Mouse (Mus musculus) hindbrain, embryonic 12.5 days (tissue): ENCODE measurements around the gene Arhgap17. TPM values are rescaled to one million over a fixed set of nuclear protein-coding genes. Genes with fewer than 3 reads are reported as not detected.

Experiments used
- ATAC-seq: fragments of 200-750 bp; cut with Nextera tagmentation; 2 replicates; pipeline ENCODE4 v1.8.0; 2017; ENCODE audit warnings: moderate TSS enrichment; ENCODE audit not compliant: low FRiP score
- H3K27ac ChIP-seq: fragments of 300-500 bp; sonication (generic); 2 replicates; pipeline ENCODE4 v1.5.1; 2016; ENCODE audit warnings: mild to moderate bottlenecking
- H3K27me3 ChIP-seq: fragments of 300-500 bp; sonication (generic); 2 replicates; pipeline ENCODE4 v1.6.1; 2016; ENCODE audit warnings: mild to moderate bottlenecking
- H3K36me3 ChIP-seq: fragments of 300-500 bp; sonication (generic); 2 replicates; pipeline ENCODE4 v1.6.1; 2016; ENCODE audit warnings: mild to moderate bottlenecking
- H3K4me1 ChIP-seq: fragments of 300-500 bp; sonication (generic); 2 replicates; pipeline ENCODE4 v1.6.1; 2016
- H3K4me2 ChIP-seq: fragments of 300-500 bp; sonication (generic); replicated peaks from 2 replicates; pipeline ENCODE4 v1.6.1; 2016; ENCODE audit warnings: mild to moderate bottlenecking
- H3K4me3 ChIP-seq: fragments of 300-500 bp; sonication (generic); 2 replicates; pipeline ENCODE4 v1.5.1; 2016; ENCODE audit warnings: mild to moderate bottlenecking
- H3K9ac ChIP-seq: fragments of 300-500 bp; sonication (generic); 2 replicates; pipeline ENCODE4 v1.6.1; 2016; ENCODE audit warnings: mild to moderate bottlenecking, moderate library complexity
- H3K9me3 ChIP-seq: fragments of 300-500 bp; sonication (generic); replicated peaks from 2 replicates; pipeline ENCODE4 v1.6.1; 2016; ENCODE audit warnings: mild to moderate bottlenecking
- WGBS: fragments of 180-500 bp; shearing (Covaris S2); methylation state at CpG from one replicate; pipeline ENCODE4 v1.1.7; 2016; 5-methylcytosine and 5-hydroxymethylcytosine counted together
- polyA plus RNA-seq: library from polyadenylated mRNA; unstranded; fragments of >200 nt; fragmentation: Nextera tagmentation; extraction: Ambion mirVana; gene quantifications from 2 replicates; pipeline ENCODE4 v1.2.1, GENCODE M21; 2016

Arhgap17 gene
- polyA plus RNA-seq, 1 experiment from 2014 or later: 25.2 TPM

DNA sequence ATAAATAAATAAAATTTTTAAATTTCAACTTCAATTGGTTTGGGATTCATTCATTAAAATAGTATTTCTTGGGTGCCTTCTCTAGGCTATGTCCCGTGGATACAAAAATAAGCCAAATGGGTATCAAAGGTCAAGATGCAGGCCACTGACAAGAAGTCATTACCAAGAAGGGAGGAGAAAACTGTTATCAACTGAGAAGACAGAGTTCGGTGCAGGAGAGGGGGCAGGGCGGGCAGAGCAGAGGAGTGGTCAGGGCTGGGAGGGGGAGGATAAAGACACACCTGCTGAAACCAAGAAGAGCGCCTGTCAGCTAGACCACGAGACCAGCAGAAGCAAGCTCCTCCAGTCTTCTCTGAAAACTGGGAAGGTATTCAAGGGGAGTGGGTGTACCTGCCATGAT is 15.8 kb downstream of the Arhgap17 start:
- Histone ChIP-seq H3K9me3 (no peaks in the 10 kb centered on the region), H3K27ac (no peak overlapping the region), H3K4me3 (no peak overlapping the region), H3K9ac (no peak overlapping the region), H3K4me1 (no peaks in the 10 kb centered on the region), H3K36me3 (no peaks in the 10 kb centered on the region), H3K4me2 (no peak overlapping the region), H3K27me3 (no peaks in the 10 kb centered on the region)
- no peak for ATAC-seq
- 78% methylated on average over 5 of the region's 5 CpGs for WGBS

DNA sequence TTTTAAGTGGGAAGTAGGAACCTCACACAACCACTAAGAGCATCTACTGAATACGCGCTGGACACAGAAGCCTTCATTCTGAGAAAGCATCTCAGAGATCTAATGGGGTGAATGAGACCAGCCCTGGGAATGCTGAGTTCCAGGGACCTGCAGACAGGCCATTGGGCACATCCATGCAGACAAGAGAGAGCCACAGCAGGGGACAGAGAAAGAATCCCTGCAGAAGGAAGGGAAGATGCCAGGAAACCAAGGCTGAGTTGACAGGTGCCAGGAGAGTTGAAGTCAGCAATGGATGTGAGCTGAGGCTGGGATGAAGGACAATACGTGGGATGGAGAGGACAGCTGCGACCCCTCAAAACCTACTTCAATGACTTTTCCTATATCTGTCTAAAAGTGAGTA is 16.6 kb downstream of the Arhgap17 start:
- Histone ChIP-seq H3K4me3 (no peak overlapping the region), H3K4me1 (no peaks in the 10 kb centered on the region), H3K27me3 (no peaks in the 10 kb centered on the region), H3K27ac (no peak overlapping the region), H3K4me2 (no peak overlapping the region), H3K36me3 (no peaks in the 10 kb centered on the region), H3K9me3 (no peaks in the 10 kb centered on the region), H3K9ac (no peak overlapping the region)
- WGBS: 99% methylated on average over 4 of the region's 4 CpGs
- no peak for ATAC-seq

DNA sequence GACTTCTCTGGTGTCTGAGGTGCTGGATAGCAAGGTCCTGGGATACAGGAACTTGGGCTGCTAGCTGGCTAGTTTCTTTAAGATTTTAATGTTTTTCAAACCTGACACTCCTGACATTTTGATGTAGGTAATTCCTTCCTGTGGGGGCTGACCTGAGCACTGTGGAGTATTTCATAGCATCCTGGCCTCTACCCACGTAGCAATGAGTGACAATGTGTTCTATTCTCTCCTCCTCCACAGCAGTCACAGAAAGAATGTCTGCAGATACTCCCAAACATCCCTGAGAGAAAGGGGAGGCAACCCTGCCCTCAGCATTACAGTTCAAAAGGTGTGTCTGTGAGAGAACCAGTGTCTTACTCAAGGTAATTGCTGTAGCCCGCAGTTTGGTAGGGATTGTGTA is 19.5 kb downstream of the Arhgap17 start:
- H3K9me3 ChIP-seq: no peaks in the 10 kb centered on the region
- H3K4me1 ChIP-seq: no peaks in the 10 kb centered on the region
- H3K36me3 ChIP-seq: no peaks in the 10 kb centered on the region
- H3K27ac ChIP-seq: no peak overlapping the region
- H3K4me2 ChIP-seq: no peak overlapping the region
- no peak overlapping the region for H3K4me3 ChIP-seq
- H3K27me3 ChIP-seq: no peaks in the 10 kb centered on the region
- WGBS: 80% methylated on average over 2 of the region's 2 CpGs
- H3K9ac ChIP-seq: no peak overlapping the region
- no peak for ATAC-seq

DNA sequence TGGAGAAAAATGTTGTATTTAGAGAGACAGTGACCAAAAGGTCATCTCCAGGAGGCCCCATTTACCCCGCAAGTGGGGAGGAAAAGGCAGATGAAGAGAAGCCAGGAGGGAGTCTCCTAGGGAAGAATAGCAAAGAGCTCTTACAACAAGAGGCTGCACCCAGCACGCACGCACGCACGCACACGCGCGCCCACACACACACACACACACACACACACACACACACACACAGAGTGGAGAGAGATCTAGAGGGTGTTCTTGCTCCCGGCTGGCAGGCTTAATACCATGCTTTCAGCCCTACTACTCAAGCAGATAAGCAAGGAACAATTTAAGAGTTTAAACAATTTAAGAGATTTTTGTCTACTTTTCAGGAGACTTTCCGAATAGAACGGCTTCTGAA is 19.9 kb downstream of the Arhgap17 start:
- no peaks in the 10 kb centered on the region for H3K9me3 ChIP-seq
- H3K36me3 ChIP-seq: no peaks in the 10 kb centered on the region
- H3K27ac ChIP-seq: no peak overlapping the region
- H3K4me3 ChIP-seq: no peak overlapping the region
- no peaks in the 10 kb centered on the region for H3K4me1 ChIP-seq
- H3K4me2 ChIP-seq: no peak overlapping the region
- no peaks in the 10 kb centered on the region for H3K27me3 ChIP-seq
- ATAC-seq: no peak
- no peak overlapping the region for H3K9ac ChIP-seq
- 78% methylated on average over 7 of the region's 11 CpGs for WGBS

DNA sequence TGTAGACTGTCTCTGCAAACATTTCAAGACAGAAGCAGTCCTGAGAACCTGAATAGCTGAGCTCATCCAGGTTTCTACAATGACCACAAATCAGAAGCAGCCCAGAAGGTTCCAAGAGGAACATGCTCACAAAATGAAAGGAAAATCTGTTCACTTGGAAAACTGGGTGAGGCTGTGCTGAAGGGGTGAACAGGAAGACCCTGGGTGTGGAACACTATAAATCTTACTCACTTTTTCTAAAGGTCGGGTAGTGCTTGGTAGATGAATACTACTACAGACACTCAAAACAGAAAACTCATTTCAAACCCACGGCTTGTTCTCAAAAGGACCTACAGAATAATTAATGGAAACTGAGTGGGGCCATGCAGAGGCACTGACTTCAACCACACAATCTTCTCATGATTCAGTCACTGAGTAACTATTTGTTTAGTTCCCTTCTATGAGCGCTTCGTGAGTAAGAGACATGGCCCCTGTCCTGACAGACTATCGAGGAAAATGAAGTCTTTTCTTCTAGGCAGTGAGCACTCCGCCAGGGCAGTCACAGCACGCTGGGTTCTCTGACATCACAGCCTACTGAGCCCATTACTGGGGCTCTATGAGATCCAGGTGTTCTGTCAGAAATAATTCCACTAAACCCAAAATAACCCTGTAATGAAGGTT is 23.0 kb downstream of the Arhgap17 start:
- no peak for ATAC-seq
- no peak overlapping the region for H3K4me2 ChIP-seq
- no peaks in the 10 kb centered on the region for H3K36me3 ChIP-seq
- no peak overlapping the region for H3K27ac ChIP-seq
- H3K4me3 ChIP-seq: no peak overlapping the region
- 82% methylated on average over 7 of the region's 7 CpGs for WGBS
- H3K9ac ChIP-seq: no peak overlapping the region
- no peaks in the 10 kb centered on the region for H3K9me3 ChIP-seq
- no peaks in the 10 kb centered on the region for H3K27me3 ChIP-seq
- H3K4me1 ChIP-seq: peaks cover 15% of the 10 kb centered on the region; the same call in 1 of the 2 replicates

DNA sequence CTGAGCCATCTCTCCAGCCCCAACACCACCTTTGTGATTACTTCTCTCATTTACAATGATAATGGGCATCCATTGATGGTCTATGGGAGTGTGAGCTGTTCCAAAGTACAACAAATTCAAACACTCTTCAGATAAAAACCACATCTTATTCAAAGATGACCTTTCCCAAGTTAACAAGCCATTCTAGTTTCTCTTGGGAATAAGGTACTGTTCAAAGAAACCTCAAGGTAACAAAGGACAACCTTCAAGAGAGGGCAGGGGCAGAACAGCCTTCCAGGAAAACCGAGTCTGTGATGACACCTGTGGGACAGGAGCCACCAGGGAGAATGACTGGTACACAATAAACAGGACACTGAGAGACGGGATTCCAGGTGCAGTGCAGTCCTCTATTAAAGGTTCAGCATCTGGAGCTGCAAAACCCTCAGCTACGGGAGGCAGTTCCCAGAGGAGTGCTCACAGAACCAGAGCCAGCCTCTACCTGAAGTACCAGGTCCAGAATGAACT is 24.6 kb downstream of the Arhgap17 start:
- Histone ChIP-seq H3K9ac (no peak overlapping the region), H3K27me3 (no peaks in the 10 kb centered on the region), H3K27ac (no peak overlapping the region), H3K4me3 (no peak overlapping the region), H3K9me3 (no peaks in the 10 kb centered on the region), H3K4me1 (peaks cover 15% of the 10 kb centered on the region; the same call in 1 of the 2 replicates), H3K4me2 (no peak overlapping the region), H3K36me3 (no peaks in the 10 kb centered on the region)
- ATAC-seq: no peak
- WGBS: 82% methylated on average over 3 of the region's 3 CpGs

DNA sequence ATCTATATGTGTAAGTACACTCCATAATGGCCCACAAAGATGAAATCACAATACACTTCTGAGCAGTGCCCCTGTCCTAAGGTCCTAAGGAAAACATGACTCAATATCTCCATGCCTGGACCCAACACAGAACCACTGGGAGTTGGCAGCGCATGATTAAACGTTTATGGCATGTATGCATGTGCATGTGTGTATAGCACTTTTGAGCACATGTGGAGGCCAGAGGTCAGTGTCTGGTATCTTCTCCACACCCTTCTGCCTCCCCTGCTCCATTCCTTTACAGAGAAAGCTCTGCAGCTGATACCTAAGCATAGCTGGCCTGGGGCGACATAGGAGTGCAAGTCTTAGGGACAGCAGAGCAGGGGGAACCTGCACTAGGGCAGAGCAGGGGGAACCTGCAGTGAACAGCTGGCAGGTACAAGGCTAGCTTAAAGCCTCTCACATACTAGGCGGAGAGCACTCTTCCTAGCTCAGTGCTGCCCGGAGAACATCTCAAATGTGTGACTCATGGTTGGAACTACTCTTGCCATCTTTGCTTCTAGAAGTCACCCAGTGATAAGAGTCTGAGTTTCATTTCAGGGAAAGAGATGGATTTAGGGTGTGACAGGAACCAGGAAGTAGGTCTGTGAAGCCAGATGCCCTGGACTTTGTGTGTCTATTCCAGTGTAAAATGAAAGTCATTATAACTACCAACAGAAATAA is 25.5 kb downstream of the Arhgap17 start:
- Histone ChIP-seq H3K27me3 (no peaks in the 10 kb centered on the region), H3K27ac (no peak overlapping the region), H3K9ac (no peak overlapping the region), H3K9me3 (no peaks in the 10 kb centered on the region), H3K4me1 (peaks cover 15% of the 10 kb centered on the region; the same call in 1 of the 2 replicates), H3K4me3 (no peak overlapping the region), H3K36me3 (no peaks in the 10 kb centered on the region), H3K4me2 (no peak overlapping the region)
- ATAC-seq: no peak
- WGBS: 96% methylated on average over 5 of the region's 5 CpGs

DNA sequence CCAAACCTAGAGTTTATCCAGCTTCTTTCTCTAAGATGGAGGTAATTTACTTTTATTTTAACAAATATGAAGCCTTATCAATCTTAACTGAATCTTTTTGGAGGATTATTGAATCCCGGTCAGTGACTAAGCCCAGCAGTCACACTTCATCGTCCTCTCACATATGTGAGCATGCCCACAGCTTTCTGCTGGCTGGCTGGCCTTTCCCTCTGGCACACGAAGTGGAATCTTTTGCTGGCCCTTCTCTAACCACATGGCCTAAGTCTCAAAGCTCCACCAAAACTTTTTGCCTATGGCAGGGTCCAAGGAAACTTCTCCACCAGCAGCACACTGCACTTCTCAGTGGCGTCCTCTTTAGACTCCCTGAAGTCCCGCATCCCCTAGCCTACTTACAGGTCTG is 27.8 kb downstream of the Arhgap17 start:
- Histone ChIP-seq H3K27ac (no peak overlapping the region), H3K4me2 (no peak overlapping the region), H3K4me1 (peaks cover 15% of the 10 kb centered on the region; the same call in 1 of the 2 replicates), H3K9me3 (no peaks in the 10 kb centered on the region), H3K36me3 (no peaks in the 10 kb centered on the region), H3K9ac (no peak overlapping the region), H3K4me3 (no peak overlapping the region), H3K27me3 (no peaks in the 10 kb centered on the region)
- WGBS: 63% methylated on average over 5 of the region's 5 CpGs
- ATAC-seq: no peak

DNA sequence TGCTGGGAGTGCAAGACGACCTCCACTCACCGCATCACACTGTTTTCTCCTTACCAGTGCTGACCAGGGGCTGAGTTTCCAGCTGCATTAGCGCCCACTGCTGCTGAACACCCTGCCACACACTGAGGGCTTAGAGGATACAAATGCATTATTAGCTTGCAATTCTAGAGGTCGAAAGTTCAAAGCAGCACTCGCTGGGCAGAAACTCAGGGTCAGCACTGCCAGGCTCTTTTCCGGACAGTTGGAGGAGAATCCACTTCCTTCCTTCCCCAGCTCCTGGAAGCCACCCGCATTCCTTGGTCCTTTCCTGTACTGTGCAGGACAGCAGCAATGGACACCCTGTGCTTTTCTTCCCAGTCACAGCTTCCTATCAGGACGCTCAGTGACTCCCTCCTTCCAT is 31.4 kb downstream of the Arhgap17 start:
- H3K4me2 ChIP-seq: no peak overlapping the region
- no peaks in the 10 kb centered on the region for H3K36me3 ChIP-seq
- no peak overlapping the region for H3K4me3 ChIP-seq
- no peaks in the 10 kb centered on the region for H3K27me3 ChIP-seq
- no peak for ATAC-seq
- no peak overlapping the region for H3K27ac ChIP-seq
- H3K9ac ChIP-seq: no peak overlapping the region
- H3K9me3 ChIP-seq: no peaks in the 10 kb centered on the region
- H3K4me1 ChIP-seq: peaks cover 15% of the 10 kb centered on the region; the same call in 1 of the 2 replicates
- 54% methylated on average over 8 of the region's 8 CpGs for WGBS

DNA sequence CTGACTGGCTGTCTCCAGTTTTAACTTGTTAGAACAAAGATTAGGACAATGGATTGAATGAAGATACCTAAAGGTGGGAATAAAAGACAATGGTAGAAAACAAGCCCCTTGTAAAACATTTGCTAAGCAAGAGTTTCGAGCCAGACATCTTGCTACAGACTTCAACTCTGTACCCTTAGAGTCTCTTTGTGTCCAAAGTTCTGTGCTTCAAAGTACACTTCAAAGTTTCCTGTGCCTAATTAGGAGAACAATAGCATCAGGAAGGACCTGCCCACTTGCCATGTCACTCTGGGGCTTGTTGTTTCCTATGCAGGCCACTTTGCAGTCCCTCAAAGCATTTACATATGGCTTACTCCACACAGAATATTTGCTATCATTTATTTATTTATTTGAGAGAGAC is 33.4 kb downstream of the Arhgap17 start:
- WGBS: 60% methylated on average over 1 of the region's 1 CpGs
- Histone ChIP-seq H3K9ac (no peak overlapping the region), H3K4me3 (no peak overlapping the region), H3K36me3 (no peaks in the 10 kb centered on the region), H3K27ac (no peak overlapping the region), H3K4me2 (no peak overlapping the region), H3K9me3 (no peaks in the 10 kb centered on the region), H3K4me1 (no peaks in the 10 kb centered on the region), H3K27me3 (no peaks in the 10 kb centered on the region)
- ATAC-seq: no peak

DNA sequence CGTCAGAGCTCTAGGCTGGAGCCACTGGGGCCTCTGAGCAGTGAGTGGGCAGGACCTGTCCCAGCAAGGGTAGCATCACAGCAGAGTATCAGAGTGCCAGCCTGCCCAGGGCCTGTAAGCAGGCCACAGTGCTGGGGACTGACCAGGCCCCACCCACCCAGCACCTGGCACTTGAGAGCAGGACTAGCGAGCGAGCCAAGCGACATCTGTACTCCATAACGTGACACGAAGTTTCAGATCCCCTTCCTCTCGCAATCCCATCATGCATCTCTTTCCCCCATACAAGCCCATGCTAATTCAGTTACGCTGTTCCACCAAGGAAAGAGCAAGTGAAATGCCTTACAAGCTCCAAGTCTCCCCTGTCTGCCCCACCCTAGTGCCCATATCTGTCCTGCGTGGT is 39.2 kb downstream of the Arhgap17 start:
- H3K27me3 ChIP-seq: no peaks in the 10 kb centered on the region
- H3K9me3 ChIP-seq: no peaks in the 10 kb centered on the region
- no peak for ATAC-seq
- H3K36me3 ChIP-seq: peaks cover 3% of the 10 kb centered on the region; the same call in 1 of the 2 replicates
- H3K4me1 ChIP-seq: no peaks in the 10 kb centered on the region
- no peak overlapping the region for H3K27ac ChIP-seq
- no peak overlapping the region for H3K4me3 ChIP-seq
- H3K9ac ChIP-seq: no peak overlapping the region
- H3K4me2 ChIP-seq: no peak overlapping the region
- 88% methylated on average over 9 of the region's 9 CpGs for WGBS

DNA sequence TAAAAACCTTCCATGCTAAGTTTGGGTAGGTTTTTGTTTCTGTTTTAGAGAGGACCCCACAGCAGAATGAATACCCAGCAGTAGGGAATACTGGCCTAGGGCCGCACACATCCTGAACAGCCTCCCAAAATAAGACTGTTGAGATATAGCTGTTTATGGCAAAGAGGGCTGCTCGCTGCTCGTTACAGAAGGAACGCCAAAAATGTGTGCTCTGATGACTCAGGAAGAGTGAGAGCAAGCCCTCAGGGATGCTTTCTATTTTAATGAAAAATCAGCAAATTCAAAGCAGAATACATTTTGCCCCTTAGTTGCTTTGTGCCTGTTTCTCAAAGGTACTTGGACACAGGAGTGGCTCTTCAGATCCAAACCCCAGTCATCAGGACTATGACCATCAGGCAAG is 41.8 kb downstream of the Arhgap17 start:
- no peaks in the 10 kb centered on the region for H3K4me1 ChIP-seq
- H3K36me3 ChIP-seq: peaks cover 17% of the 10 kb centered on the region
- H3K4me2 ChIP-seq: no peak overlapping the region
- H3K9ac ChIP-seq: no peak overlapping the region
- H3K27ac ChIP-seq: no peak overlapping the region
- no peak overlapping the region for H3K4me3 ChIP-seq
- H3K9me3 ChIP-seq: no peaks in the 10 kb centered on the region
- 83% methylated on average over 4 of the region's 4 CpGs for WGBS
- no peak for ATAC-seq
- no peaks in the 10 kb centered on the region for H3K27me3 ChIP-seq

DNA sequence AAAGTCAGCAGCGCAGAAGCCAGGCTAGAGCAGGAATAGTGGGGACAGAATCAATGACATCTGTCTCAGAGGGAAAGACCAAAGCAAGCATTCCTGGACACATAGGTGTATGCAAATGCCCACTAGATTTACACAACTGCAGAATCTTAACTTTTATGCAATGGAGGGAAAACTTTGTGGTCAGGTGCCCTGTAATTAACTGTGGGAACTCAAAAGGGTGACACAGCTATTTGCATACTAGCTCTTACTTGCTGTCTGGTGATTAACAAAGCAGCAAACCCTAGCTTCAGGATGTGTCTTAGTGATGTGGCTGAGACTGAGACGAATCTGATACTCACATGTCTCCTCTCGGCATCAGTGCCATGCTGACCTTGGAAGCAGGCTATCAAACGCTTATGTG is 42.8 kb downstream of the Arhgap17 start:
- no peaks in the 10 kb centered on the region for H3K27me3 ChIP-seq
- H3K36me3 ChIP-seq: peaks cover 26% of the 10 kb centered on the region
- no peak overlapping the region for H3K27ac ChIP-seq
- no peak overlapping the region for H3K4me3 ChIP-seq
- no peak overlapping the region for H3K9ac ChIP-seq
- WGBS: 81% methylated on average over 4 of the region's 4 CpGs
- no peak overlapping the region for H3K4me2 ChIP-seq
- ATAC-seq: no peak
- no peaks in the 10 kb centered on the region for H3K9me3 ChIP-seq
- H3K4me1 ChIP-seq: no peaks in the 10 kb centered on the region
